Mouse (Mus musculus) liver, postnatal 0 days (tissue): ENCODE data around the gene Begain.

Source experiments
- CTCF ChIP-seq: sonication (generic); IDR thresholded peaks from 2 replicates; pipeline ENCODE4 v1.5.1; 2016; ENCODE audit warnings: antibody characterized with exemption, low read depth
- EP300 ChIP-seq: IDR thresholded peaks from 2 replicates; pipeline ENCODE4 v1.6.1; 2016; ENCODE audit warnings: antibody characterized with exemption, low read depth, mild to moderate bottlenecking

- TF ChIP-seq CTCF (no peak), EP300 (no peak)
Measured at GRCm38 (mm10) chr12:109038179-109038819, 29.7 kb downstream of the Begain start.
